Mouse (Mus musculus): ENCODE measurements around the gene C77080. TPM values are rescaled to one million over a fixed set of nuclear protein-coding genes. Genes with fewer than 3 reads are reported as not detected.

Gene C77080
- total RNA-seq (2021): 10 to 100 TPM; 18.1 to 22.1 TPM
- long read RNA-seq, experiment 1, full-length matches to known transcripts: 1 of 11 reads
- long read RNA-seq, experiment 1, partial matches to known transcripts: 8 of 11 reads
- long read RNA-seq, experiment 1, other reads (novel, unspliced or antisense): 2 of 11 reads
- long read RNA-seq, experiment 2, partial matches to known transcripts: 18 of 30 reads
- long read RNA-seq, experiment 2, other reads (novel, unspliced or antisense): 12 of 30 reads

DNA sequence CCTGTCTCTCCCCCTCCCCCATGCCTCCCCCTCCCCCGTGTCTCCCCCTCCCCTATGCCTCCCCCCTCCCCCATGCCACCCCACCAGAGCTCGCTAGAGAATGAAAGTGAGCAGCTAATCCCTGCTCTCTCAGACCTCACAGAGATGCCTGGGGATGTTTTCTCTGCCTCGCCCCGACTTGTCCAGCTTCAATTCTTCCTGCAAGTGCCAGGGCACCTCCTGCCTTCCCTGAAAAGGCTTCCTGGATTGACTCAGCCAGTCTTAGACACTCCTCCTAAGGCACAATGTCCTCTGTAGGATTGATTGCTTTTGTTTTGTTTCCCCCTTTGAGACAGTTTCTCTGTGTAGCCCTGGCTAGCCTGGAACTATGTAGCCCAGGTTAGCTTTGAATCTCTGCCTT lies at the start of gene C77080:
Gene C77080, minus strand, starts transcription at position 209 of the 400 bp plus-strand sequence.
- DNase-seq (ENCODE audit: low spot score in 2 of 2): no peak

DNA sequence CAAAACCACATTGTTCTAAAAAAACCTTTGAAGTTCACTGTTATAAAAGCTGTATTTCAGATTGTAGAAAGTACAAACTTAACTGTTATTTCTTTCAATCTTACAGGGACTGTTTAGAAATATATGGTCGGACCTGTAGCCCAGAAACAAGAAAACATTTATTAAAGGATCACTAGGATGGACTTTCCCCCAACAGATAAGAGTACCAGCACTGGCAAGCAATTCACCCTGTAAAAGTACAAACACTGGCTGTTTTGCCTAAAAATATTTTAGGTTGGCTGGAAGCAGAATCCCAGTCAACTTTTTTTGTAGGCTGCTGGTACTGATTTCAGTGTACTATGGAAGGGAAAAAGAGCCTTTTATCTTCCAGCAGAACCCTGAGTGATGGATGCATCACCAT lies 46.7 kb upstream of the C77080 start:
- no peak for DNase-seq (ENCODE audit: low spot score in 2 of 2)

DNA sequence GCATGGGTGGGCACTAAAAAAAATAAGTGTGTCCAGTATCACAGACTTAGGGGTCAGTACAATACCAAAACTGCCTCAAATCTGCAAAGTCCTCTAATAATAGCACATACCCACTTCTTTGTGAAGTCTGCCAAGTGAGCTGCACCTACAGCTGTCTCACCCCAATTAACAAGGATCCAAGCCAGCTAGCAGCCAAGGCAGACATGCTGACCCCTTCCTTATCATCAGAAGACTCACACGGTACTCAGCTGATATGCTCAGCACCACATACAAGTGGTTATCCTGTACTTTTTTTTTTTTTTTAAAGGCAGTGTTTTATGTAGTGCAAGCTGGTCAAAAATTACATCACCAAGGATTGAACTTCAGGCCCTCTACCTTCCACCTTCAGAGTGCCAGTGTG lies 43.1 kb upstream of the C77080 start:
- DNase-seq (ENCODE audit: low spot score in 2 of 2): no peak

DNA sequence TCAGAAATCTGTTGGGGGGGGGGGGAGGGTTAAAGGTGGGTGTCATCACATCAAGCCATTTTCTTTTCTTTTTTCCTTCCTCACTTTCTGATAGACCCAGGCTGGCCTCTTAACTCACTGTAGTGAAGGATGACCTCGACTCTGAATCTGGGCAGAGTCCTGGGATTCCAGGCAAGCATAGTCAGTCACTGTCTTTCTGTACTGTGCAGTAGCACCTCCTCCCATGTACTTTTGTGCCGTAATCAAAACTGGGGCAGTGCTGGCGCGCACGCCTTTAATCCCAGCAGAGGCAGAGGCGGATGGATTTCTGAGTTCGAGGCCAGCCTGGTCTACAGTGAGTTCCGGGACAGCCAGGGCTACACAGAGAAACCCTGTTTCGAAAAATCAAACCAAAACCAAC lies 42.6 kb upstream of the C77080 start:
- DNase-seq (ENCODE audit: low spot score in 2 of 2): peak in 1 of 2 experiments; percentile 39

DNA sequence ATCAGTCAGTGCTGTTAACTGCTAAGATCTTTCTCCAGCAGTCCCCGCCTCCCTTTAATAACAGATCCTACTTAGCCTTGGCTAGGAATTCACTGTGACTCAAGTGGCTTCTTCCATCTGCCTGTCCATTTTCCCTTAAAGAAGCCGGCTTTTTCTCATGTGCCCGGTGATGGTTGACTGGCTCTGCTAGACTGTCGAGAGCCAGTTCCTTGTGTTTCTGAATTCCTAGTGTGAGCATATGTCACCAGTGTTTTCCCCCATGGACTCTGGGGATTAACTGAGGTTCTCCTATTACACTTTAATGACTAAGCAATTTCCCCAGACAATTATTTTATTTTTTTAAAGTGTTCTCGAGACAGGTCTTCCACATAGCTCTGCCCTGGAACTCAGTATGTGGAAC lies 42.2 kb upstream of the C77080 start:
- DNase-seq (ENCODE audit: low spot score in 2 of 2): no peak

DNA sequence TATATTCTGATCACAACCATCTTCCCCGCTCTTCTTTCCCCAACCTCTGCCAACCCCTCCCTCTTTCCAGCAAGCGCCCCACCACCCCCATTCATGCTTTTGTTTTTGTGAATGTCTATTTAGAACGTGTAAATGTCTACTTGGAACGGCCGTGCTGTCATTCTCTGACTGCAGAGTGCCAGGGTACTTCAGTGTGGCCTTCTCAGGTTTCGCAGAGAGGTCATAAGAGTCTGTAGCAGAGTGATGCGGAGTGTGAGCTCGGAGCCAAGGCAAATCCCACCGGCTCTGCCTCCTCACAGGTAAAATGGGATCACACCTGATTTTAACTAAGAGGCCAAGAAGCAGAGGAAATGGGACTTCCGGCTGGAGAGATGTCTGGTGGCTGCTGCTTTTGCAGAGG lies 37.9 kb upstream of the C77080 start:
- DNase-seq (ENCODE audit: low spot score in 2 of 2): no peak

DNA sequence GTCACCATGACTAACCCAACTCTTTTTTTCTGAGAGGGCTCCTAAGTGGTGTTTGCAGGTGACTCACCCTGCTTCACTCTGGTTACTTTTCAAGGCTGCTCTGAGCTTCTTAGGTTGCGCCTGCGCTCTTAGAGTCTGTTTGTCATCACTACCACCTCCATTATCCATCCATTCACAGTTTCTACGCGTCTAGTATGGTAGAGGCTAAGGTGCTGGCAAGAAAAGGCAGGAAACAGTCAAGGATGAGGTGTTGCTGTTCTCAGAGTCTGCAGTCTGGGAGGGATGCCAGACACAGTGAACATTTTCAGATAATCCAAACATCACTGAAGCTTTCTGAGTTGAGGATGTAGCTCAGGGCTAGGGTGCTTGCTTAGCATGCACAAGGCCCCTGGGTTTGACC lies 36.5 kb upstream of the C77080 start:
- DNase-seq (ENCODE audit: low spot score in 2 of 2): no peak

DNA sequence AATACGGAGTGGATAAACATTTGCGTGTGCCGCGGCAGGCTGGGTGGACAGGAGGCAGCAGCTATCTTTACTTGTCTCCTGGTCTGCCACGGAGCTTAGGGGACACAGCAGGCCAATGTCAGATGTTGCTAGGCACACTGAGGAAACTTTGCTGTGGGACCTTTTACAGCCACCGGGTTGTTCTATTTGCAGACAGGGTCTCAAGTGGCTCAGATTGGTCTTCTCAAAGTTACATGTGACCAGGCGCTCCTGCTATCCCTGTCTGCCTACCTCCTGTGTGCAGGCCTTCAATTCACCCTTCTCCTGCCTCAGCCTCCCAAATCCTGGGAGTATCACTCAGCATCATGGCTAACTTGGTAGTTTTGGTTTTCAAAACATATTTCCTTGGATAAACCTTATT lies 34.9 kb upstream of the C77080 start:
- DNase-seq (ENCODE audit: low spot score in 2 of 2): no peak

DNA sequence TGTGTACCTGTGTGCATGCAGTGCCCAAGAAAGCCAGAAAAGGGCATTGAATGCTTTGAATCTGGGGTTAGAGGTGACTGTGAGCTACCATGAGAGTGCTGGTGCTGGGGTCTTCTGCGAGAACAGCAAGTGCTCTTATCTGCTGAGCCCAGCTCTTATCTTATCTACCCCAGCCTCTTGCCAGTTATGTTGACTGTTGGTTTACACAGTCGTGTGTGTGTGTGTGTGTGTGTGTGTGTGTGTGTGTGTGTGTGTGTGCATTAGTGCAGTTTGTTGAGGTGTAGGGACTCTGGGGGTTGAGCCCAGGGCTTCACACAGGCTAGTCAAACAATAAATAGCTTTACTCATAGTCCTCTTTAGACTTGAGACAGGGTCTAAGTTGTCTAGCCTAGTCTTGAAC lies 34.0 kb upstream of the C77080 start:
- DNase-seq (ENCODE audit: low spot score in 2 of 2): no peak

DNA sequence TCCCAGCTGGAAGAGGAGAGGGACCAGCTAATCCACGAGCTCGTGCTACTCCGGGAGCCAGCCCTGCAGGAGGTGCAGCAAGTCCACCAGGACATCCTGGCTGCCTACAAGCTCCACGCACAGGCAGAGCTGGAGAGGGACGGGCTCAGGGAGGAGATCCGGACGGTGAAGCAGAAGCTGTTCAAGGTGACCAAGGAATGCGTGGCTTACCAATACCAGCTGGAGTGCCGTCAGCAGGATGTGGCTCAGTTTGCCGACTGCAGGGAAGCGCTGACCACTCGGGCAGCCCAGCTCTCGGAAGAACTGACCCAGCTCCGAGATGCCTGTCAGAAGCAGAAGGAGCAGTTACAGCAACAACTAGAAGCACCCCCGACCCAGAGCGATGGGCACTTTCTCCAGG lies 32.5 kb upstream of the C77080 start:
- no peak for DNase-seq (ENCODE audit: low spot score in 2 of 2)

DNA sequence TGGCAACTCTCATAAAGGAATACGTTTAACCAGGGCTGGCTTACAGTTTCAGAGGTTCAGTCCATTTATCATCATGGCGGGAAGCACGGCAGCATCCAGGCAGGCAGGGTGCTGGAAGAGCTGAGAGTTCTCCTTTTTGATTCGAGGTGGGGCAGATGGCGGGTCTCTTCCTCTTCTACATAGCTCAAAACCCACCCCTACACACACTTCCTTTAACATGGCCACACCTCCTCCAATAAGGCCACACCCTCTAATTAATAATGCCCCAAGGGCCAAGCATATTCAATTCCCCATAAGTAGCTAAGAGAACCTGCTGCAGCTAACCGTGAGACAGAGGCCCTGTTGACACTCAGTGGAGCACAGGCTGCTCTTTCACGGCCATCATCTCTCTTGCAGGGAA lies 31.6 kb upstream of the C77080 start:
- DNase-seq (ENCODE audit: low spot score in 2 of 2): no peak

DNA sequence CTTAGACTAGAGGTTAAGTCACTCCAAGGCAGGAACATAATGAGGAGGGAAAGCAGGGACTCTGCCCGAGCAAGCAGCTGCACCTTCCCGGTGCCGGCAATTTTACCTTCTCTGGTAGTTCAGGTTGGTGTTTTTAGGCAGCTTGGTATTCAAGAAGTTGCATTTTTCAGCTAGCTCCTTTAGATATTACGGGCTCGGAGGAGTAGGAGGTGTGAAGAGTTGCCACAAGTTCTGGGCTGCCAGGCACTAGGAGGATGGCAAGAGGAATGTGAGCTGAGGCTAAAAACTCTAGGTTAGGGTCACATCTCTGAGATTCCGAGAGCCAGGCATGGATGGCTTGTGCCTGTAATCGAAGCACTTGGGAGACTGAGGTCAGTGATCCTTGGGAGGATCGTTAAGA lies 28.5 kb upstream of the C77080 start:
- DNase-seq (ENCODE audit: low spot score in 2 of 2): no peak

DNA sequence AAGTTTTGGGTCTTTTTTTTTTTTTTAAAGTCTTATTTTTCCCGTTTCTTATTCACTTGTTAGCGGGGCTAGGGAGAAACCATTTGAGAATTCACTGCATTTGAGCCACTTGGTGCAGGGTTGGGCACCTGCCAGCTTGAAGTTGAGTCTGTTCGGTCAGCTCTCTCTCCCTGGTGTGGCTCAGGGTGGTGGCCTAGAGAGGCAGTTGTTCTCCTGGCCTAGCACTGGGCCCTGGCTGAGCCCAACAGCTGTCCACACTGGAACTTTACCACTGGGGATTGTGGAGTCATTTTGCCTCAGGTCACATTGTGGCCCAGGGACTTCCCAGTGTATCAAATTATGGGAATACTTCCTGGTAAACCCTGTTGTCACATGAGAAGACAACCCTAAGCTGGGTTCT lies 26.9 kb upstream of the C77080 start:
- DNase-seq (ENCODE audit: low spot score in 2 of 2): no peak

DNA sequence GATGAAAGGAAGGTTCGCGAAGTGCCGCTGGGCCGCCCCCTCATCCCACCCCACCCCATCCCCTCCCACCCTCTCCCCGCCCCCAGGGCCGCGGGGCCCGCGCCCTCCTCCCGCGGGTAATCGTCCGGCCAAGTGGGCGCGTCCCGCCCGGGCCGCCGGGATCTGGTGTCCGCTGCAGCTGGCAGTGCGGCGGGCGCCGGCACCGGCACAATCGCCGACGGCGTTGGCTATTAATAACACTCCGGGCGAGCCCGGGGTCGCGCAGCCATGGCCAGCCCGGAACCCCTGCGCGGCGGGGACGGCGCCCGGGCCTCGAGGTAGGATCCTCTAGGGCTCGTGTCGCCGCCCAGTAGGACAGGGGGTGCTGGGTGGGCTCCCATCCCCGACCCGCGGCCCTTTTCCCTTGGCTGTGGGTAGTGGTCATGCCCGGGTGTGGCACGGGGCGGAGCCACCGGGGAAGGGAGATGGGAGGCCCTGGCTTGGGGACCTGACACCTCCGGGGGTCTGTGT lies 26.3 kb upstream of the C77080 start, which contains the start of gene Sync:
Gene Sync, plus strand, starts transcription at position 146 of the 510 bp plus-strand sequence.
- DNase-seq (ENCODE audit: low spot score in 2 of 2): no peak

DNA sequence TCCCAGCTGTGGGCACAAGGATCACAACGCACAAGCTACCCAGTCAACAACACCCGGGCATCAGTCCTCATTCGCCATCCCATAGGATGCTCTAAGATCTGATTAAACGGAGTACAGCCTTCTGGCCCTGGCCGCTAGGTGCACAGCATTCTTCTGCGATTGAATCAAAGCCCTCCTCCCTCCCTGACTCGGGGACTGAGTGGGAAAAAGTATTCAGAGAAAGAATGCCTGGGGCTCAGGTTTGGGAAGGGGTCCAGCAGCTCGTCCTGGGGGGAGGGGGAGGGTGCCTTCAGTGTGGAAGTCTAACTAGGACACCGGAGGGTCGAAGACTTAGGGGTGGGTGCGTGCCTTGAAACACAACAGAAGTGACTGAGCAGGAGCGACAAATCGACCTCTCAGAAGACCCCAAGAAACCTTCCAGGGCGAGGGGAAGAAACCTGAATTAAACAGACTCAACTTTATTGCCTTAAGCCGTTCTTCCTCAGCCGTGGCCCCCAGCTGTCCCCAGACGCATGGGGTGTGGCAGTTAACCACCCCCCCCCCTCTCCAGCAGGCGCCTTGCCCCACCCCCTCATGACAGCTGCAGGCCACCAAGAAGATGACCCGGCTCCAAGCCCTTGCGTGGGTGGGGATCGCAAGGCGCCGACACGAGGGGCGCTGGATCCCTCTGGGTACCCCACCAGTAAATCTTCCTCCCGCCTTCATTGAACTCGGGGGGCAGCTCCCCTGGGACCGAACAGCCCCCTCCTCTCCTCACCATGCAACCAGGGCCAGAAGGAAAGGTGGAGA lies 25.7 kb upstream of the C77080 start:
- no peak for DNase-seq (ENCODE audit: low spot score in 2 of 2)

DNA sequence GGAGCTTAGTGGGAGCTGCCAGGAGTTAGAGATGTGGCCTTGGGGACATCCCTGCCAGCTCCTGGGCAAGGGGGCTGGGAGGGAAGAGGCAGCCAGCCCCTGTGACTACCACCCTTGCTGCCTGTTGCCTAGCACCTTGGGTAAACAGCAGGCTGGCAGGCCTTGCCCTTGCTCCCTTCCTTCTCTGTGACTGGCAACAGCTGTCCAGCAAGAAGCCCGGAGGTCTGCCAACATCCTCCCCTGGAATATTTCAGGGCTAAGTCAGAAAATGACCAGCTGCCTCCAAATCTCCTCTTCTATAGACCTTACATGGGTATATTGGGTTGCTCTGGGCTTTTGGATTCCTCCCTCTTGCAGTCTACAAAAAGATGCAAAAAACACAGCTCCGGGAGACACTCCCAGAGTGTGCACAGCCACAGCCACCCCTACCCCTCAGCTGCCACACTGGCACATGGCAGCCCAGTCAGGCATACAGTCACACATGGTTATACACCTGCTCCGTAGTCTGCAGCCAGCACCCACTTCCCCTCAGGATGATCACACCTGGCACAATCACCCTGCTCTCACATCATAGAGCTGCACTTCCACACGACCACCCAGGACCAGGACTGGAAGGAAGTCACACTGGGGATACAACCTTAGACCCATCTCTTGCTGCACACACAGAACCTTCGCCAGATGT lies 24.9 kb upstream of the C77080 start:
- DNase-seq (ENCODE audit: low spot score in 2 of 2): no peak

DNA sequence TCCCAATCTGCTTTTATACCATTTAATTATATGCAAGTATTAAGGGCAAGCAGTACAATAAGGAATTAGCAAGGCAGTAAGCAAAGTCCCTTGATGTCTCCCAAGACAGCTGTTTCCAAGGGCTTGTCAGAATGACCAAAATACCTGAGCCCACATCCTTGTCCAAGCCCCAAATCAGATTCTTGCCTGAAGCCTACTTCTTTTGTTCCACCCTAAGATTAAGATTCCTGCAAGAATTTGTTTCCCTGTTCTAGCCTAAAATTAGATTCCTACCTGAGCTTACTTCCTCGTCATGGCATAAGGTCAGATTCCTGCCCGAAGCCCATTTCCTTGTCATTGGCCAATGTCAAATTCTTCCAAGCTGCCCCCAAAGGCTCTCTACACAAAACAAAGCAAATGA lies 23.5 kb upstream of the C77080 start:
- DNase-seq (ENCODE audit: low spot score in 2 of 2): no peak

DNA sequence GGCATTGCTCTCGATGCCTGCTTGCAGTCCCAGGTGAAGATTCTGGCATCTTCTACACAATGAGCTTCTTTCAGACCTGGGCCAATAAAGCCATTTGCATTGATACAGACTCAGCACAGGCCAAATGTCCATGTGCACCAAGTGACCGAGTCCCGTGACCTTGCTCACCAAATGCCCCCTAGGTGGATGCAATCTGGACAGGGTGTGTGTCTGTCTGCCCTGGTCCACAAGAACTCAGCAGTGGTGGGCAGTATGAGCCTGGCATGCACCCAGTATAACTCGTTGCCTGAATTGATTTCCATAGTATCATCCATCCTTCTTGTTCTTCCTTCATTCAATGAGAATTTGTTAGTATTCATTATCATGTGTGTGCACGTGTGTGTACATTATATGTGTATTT lies 22.0 kb upstream of the C77080 start:
- DNase-seq (ENCODE audit: low spot score in 2 of 2): no peak

DNA sequence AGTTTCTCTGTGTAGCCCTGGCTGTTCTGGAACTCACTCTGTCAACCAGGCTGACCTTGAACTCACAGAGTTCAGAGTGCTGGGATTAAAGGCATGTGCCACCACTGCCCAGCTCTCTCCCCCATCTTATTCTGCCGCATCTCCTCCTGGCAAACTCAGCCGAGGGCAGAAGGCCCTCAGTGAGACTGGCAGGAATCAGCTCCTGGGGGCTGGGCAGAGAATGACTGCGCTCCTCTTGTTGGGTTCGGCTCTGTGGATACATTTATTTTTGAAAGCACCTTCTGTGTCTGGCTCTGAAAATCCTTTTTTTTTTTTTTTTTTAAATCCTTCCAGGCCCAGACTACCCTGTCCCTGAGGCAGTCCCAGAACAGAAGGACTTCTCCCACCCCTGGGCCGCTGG lies 21.6 kb upstream of the C77080 start:
- DNase-seq (ENCODE audit: low spot score in 2 of 2): no peak

DNA sequence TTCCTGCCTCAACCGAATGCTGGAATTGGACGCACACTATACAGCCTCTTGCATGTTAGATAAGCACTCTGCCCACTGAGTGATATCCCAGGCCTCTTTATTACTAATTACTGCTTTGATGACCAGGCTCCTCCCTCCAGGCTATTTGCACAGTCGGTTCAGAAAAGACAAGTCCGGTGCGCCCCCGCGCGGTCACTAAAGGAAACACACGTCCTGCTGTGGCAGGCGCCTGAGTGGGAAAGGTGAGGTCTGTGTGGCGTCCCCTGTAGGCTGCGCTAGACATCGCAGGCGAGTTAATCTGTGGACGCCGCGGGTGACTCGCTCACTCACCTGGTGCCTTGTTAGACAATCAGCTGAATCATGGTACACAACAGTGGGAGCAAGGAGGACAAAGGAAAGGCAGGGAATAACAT lies 15.3 kb upstream of the C77080 start:
- peak; percentile 97 to 98 for DNase-seq (ENCODE audit: low spot score in 2 of 2)

DNA sequence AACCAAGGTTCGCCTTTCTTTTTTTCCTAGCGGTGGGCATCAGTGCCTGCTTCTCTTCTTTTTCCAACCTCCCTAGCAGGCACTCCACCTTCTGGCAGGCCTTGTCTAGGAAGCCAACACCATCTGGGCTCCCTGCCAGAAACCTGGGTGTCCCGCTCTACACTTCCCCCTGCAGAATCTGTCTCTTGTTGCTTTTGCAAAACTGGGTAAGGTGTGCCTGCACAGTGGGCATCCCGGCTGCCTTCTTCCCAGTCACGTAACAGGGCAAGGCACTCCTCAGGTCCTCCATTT lies 11.5 kb upstream of the C77080 start:
- peak in 1 of 2 experiments; percentile 53 for DNase-seq (ENCODE audit: low spot score in 2 of 2)

Measured in adrenal gland, adult 18-20 months (tissue).